Mouse (Mus musculus): ENCODE data around the gene Spats1. TPM values are rescaled to one million over a fixed set of nuclear protein-coding genes. Genes with fewer than 3 reads are reported as not detected.

The Spats1 gene
- polyA plus RNA-seq, 1 experiment, result 0.11 TPM

DNA sequence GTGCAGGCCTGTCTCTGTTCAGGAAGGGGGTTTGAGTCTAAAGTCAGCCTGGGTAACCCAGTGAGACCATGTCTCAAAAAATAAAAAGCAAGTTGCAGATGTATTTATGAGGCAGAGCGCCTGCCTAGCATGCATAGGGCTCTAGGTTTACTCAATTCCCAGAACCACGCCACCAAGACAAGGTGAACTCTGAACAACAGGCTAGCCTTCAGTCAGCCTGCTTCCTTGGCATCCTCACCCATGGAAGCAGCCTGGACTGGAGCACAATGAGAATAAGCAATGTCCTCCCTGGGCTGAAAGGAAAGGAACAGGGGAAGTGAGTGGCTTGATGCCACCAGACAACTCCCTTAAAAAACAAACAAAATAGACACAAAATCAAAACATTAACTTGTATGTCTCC, 77.2 kb downstream of the Spats1 start:
- TF ChIP-seq MYOD1 (IDR thresholded peaks at IDR 0.05; ENCODE audit: control insufficient read depth, insufficient read length, low read depth) (no peak), MAX (IDR thresholded peaks at IDR 0.05) (no peak), CEBPB (IDR thresholded peaks at IDR 0.05; ENCODE audit: low read depth) (no peak), USF1 (IDR thresholded peaks at IDR 0.05; ENCODE audit: low read depth) (no peak), CTCF (IDR thresholded peaks at IDR 0.05; ENCODE audit: control insufficient read depth, insufficient read depth, insufficient read length) (no peak), FOSL1 (IDR thresholded peaks at IDR 0.05; ENCODE audit: insufficient read depth, low read length, poor library complexity, severe bottlenecking) (no peak), MYOG (IDR thresholded peaks at IDR 0.05; ENCODE audit: control insufficient read depth, extremely low read depth, insufficient read length) (no peak)
- H3K4me3 ChIP-seq (ENCODE audit: insufficient read depth, poor library complexity, severe bottlenecking), result no peak overlapping the region
- no peak overlapping the region for H3ac ChIP-seq (ENCODE audit: control insufficient read depth, insufficient read length, low read depth)
- peaks cover 72% of the 10 kb centered on the region for H3K36me3 ChIP-seq (ENCODE audit: control insufficient read depth, insufficient read depth)
- peaks cover 82% of the 10 kb centered on the region for H3K79me2 ChIP-seq (ENCODE audit: control insufficient read depth, insufficient read depth)
- no peaks in the 10 kb centered on the region for H3K27me3 ChIP-seq (ENCODE audit: control insufficient read depth, insufficient read depth, insufficient read length)
- H3K79me3 ChIP-seq (ENCODE audit: low read depth), result peaks cover 33% of the 10 kb centered on the region

- H3K36me3 ChIP-seq (ENCODE audit: control insufficient read depth, insufficient read depth), result peaks cover 73% of the 10 kb centered on the region
- H3ac ChIP-seq (ENCODE audit: control insufficient read depth, insufficient read length, low read depth), result no peak overlapping the region
- H3K27me3 ChIP-seq (ENCODE audit: control insufficient read depth, insufficient read depth, insufficient read length), result no peaks in the 10 kb centered on the region
- peaks cover 31% of the 10 kb centered on the region for H3K79me3 ChIP-seq (ENCODE audit: low read depth)
- peaks cover 77% of the 10 kb centered on the region for H3K79me2 ChIP-seq (ENCODE audit: control insufficient read depth, insufficient read depth)
- H3K4me3 ChIP-seq (ENCODE audit: insufficient read depth, poor library complexity, severe bottlenecking), result no peak overlapping the region
- TF ChIP-seq USF1 (IDR thresholded peaks at IDR 0.05; ENCODE audit: low read depth) (no peak), MAX (IDR thresholded peaks at IDR 0.05) (no peak), MYOD1 (IDR thresholded peaks at IDR 0.05; ENCODE audit: control insufficient read depth, insufficient read length, low read depth) (no peak), CEBPB (IDR thresholded peaks at IDR 0.05; ENCODE audit: low read depth) (no peak), CTCF (IDR thresholded peaks at IDR 0.05; ENCODE audit: control insufficient read depth, insufficient read depth, insufficient read length) (no peak), MYOG (IDR thresholded peaks at IDR 0.05; ENCODE audit: control insufficient read depth, extremely low read depth, insufficient read length) (no peak), FOSL1 (IDR thresholded peaks at IDR 0.05; ENCODE audit: insufficient read depth, low read length, poor library complexity, severe bottlenecking) (no peak)
Measured at GRCm38 (mm10) chr17:45397541-45397940, 77.7 kb downstream of the Spats1 start.

GRCm38 (mm10) chr17:45394612-45395011, 80.6 kb downstream of the Spats1 start:
- Histone ChIP-seq H3K79me3 (ENCODE audit: low read depth) (peaks cover 21% of the 10 kb centered on the region), H3K36me3 (ENCODE audit: control insufficient read depth, insufficient read depth) (peaks cover 86% of the 10 kb centered on the region)
- TF ChIP-seq MYOD1 (IDR thresholded peaks at IDR 0.05; ENCODE audit: control insufficient read depth, insufficient read length, low read depth), result no peak
- TF ChIP-seq FOSL1 (IDR thresholded peaks at IDR 0.05; ENCODE audit: insufficient read depth, low read length, poor library complexity, severe bottlenecking), result no peak
- TF ChIP-seq USF1 (IDR thresholded peaks at IDR 0.05; ENCODE audit: low read depth), result no peak
- TF ChIP-seq MYOG (IDR thresholded peaks at IDR 0.05; ENCODE audit: control insufficient read depth, extremely low read depth, insufficient read length), result no peak
- no peak for TF ChIP-seq MAX (IDR thresholded peaks at IDR 0.05)
- TF ChIP-seq CEBPB (IDR thresholded peaks at IDR 0.05; ENCODE audit: low read depth), result no peak
- TF ChIP-seq CTCF (IDR thresholded peaks at IDR 0.05; ENCODE audit: control insufficient read depth, insufficient read depth, insufficient read length), result no peak

GRCm38 (mm10) chr17:45393765-45394164, 81.5 kb downstream of the Spats1 start:
- peaks cover 84% of the 10 kb centered on the region for H3K36me3 ChIP-seq (ENCODE audit: control insufficient read depth, insufficient read depth)
- no peak overlapping the region for H3K4me3 ChIP-seq (ENCODE audit: insufficient read depth, poor library complexity, severe bottlenecking)
- H3K27me3 ChIP-seq (ENCODE audit: control insufficient read depth, insufficient read depth, insufficient read length), result no peaks in the 10 kb centered on the region
- no peak overlapping the region for H3ac ChIP-seq (ENCODE audit: control insufficient read depth, insufficient read length, low read depth)
- no peak for TF ChIP-seq CEBPB (IDR thresholded peaks at IDR 0.05; ENCODE audit: low read depth)
- TF ChIP-seq MAX (IDR thresholded peaks at IDR 0.05), result no peak
- no peak for TF ChIP-seq MYOD1 (IDR thresholded peaks at IDR 0.05; ENCODE audit: control insufficient read depth, insufficient read length, low read depth)
- no peak for TF ChIP-seq FOSL1 (IDR thresholded peaks at IDR 0.05; ENCODE audit: insufficient read depth, low read length, poor library complexity, severe bottlenecking)
- no peak for TF ChIP-seq USF1 (IDR thresholded peaks at IDR 0.05; ENCODE audit: low read depth)
- no peak for TF ChIP-seq MYOG (IDR thresholded peaks at IDR 0.05; ENCODE audit: control insufficient read depth, extremely low read depth, insufficient read length)
- no peak for TF ChIP-seq CTCF (IDR thresholded peaks at IDR 0.05; ENCODE audit: control insufficient read depth, insufficient read depth, insufficient read length)
- peaks cover 18% of the 10 kb centered on the region for H3K79me3 ChIP-seq (ENCODE audit: low read depth)
- peaks cover 44% of the 10 kb centered on the region for H3K79me2 ChIP-seq (ENCODE audit: control insufficient read depth, insufficient read depth)

More at GRCm38 (mm10) chr17:45394612-45395011, 80.6 kb downstream of the Spats1 start:
- peaks cover 50% of the 10 kb centered on the region for H3K79me2 ChIP-seq (ENCODE audit: control insufficient read depth, insufficient read depth)
- H3ac ChIP-seq (ENCODE audit: control insufficient read depth, insufficient read length, low read depth), result no peak overlapping the region
- no peak overlapping the region for H3K4me3 ChIP-seq (ENCODE audit: insufficient read depth, poor library complexity, severe bottlenecking)
- no peaks in the 10 kb centered on the region for H3K27me3 ChIP-seq (ENCODE audit: control insufficient read depth, insufficient read depth, insufficient read length)

Other genes with a start within 250 kb of the Spats1 start
- gene Cdc5l, start 41.7 kb downstream of the Spats1 start, polyA plus RNA-seq (2012; fragmentation: generic; extraction: Trizol), result 28.3 TPM
- gene Aars2, start 31.4 kb upstream of the Spats1 start, polyA plus RNA-seq (2012; fragmentation: generic; extraction: Trizol), result 14.3 TPM
- not detected for gene Tcte1, start 48.0 kb upstream of the Spats1 start, polyA plus RNA-seq (2012; fragmentation: generic; extraction: Trizol)
- 1.2 TPM for gene Tmem151b, start 74.3 kb upstream of the Spats1 start, polyA plus RNA-seq (2012; fragmentation: generic; extraction: Trizol)
- gene Nfkbie, start 80.3 kb upstream of the Spats1 start, polyA plus RNA-seq (2012; fragmentation: generic; extraction: Trizol), result 5.3 TPM
- 131 TPM for gene Slc35b2, start 88.5 kb upstream of the Spats1 start, polyA plus RNA-seq (2012; fragmentation: generic; extraction: Trizol)
- 2,021 TPM for gene Hsp90ab1, start 97.9 kb upstream of the Spats1 start, polyA plus RNA-seq (2012; fragmentation: generic; extraction: Trizol)
- 264 TPM for gene Slc29a1, start 124.2 kb upstream of the Spats1 start, polyA plus RNA-seq (2012; fragmentation: generic; extraction: Trizol)
- 1.7 TPM for gene Mymx, start 126.7 kb upstream of the Spats1 start, polyA plus RNA-seq (2012; fragmentation: generic; extraction: Trizol)
- gene Capn11, start 183.9 kb upstream of the Spats1 start, polyA plus RNA-seq (2012; fragmentation: generic; extraction: Trizol), result 0.04 TPM
- gene Mrpl14, start 210.9 kb upstream of the Spats1 start, polyA plus RNA-seq (2012; fragmentation: generic; extraction: Trizol), result 259 TPM
- gene Tmem63b, start 211.5 kb upstream of the Spats1 start, polyA plus RNA-seq (2012; fragmentation: generic; extraction: Trizol), result 54.3 TPM

All from C2C12 (cell line).